Mouse (Mus musculus) midbrain, postnatal 0 days (tissue): ENCODE measurements at regions not wholly inside any gene's neighbourhood (a gene's known extent, or its start where the extent isn't known, plus 50 kb on each side); places are given as distances from the start of the nearest gene placed in this dataset.

Experiments
- ATAC-seq: fragments of 200-750 bp; cut with Nextera tagmentation; 2 replicates; pipeline ENCODE4 v1.8.0; 2017; ENCODE audit warnings: moderate number of reproducible peaks, mild to moderate bottlenecking, moderate TSS enrichment, moderate library complexity; ENCODE audit not compliant: low FRiP score
- DNase-seq: peaks from one replicate; pipeline ENCODE4 v3.0.0-alpha.2; 2015; ENCODE audit warnings: low spot score
- H3K27ac ChIP-seq: fragments of 300-500 bp; sonication (generic); 2 replicates; pipeline ENCODE4 v1.5.1; 2014; ENCODE audit warnings: low read depth, mild to moderate bottlenecking, low read length, mixed read lengths
- H3K27me3 ChIP-seq: fragments of 300-500 bp; sonication (generic); 2 replicates; pipeline ENCODE4 v1.6.1; 2014; ENCODE audit warnings: low read length, control low read depth, mixed read lengths; ENCODE audit not compliant: insufficient read depth
- H3K36me3 ChIP-seq: fragments of 300-500 bp; sonication (generic); 2 replicates; pipeline ENCODE4 v1.6.1; 2014; ENCODE audit warnings: low read length, control low read depth, mixed read lengths; ENCODE audit not compliant: insufficient read depth
- H3K4me1 ChIP-seq: fragments of 300-500 bp; sonication (generic); 2 replicates; pipeline ENCODE4 v1.6.1; 2014; ENCODE audit warnings: mild to moderate bottlenecking, control low read depth, antibody characterized with exemption, low read length, mixed read lengths; ENCODE audit not compliant: insufficient read depth
- H3K4me2 ChIP-seq: fragments of 300-500 bp; sonication (generic); 2 replicates; pipeline ENCODE4 v1.6.1; 2014; ENCODE audit warnings: low read depth, mild to moderate bottlenecking, low read length, mixed read lengths; ENCODE audit not compliant: poor library complexity, severe bottlenecking
- H3K4me3 ChIP-seq: fragments of 300-500 bp; sonication (generic); 2 replicates; pipeline ENCODE4 v1.5.1; 2014; ENCODE audit warnings: low read depth, mild to moderate bottlenecking, low read length, moderate library complexity
- H3K9ac ChIP-seq: fragments of 300-500 bp; sonication (generic); replicated peaks from 2 replicates; pipeline ENCODE4 v1.6.1; 2014; ENCODE audit warnings: mild to moderate bottlenecking, low read length, moderate library complexity, mixed read lengths; ENCODE audit not compliant: poor library complexity, severe bottlenecking
- H3K9me3 ChIP-seq: fragments of 300-500 bp; sonication (generic); 2 replicates; pipeline ENCODE4 v1.6.1; 2016; ENCODE audit warnings: low read length, control low read depth
- CTCF ChIP-seq: IDR thresholded peaks from 2 replicates; pipeline ENCODE4 v1.5.1; 2016; ENCODE audit warnings: antibody characterized with exemption, mild to moderate bottlenecking
- WGBS: fragments of 180-500 bp; shearing (Covaris S2); extraction: QIAGEN DNeasy Blood & Tissue Kit; methylation state at CpG from one replicate; pipeline ENCODE4 v1.1.7; 2014; 5-methylcytosine and 5-hydroxymethylcytosine counted together

DNA sequence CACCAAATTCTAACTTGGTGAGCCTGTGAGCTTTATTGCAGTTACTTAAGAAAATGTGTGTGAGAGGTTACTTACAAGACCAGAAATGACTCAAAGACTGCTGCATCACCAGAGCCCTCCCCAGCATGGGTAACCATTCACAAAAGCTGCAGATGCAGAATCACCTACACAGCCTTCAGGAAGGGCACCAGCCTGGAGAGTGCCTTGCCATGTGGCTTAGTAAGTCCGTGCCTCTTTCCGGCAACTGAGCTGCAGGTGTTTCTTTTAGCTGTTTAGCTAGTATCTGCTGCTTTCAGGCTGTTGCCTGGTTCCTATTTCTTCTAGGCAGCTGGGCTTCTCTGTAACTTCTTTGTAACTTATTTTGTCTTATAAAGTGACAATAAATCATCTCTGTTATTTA lies 213.2 kb upstream of the Stxbp6 start:
- H3K4me2 ChIP-seq = no peak overlapping the region
- H3K27me3 ChIP-seq = no peaks in the 10 kb centered on the region
- WGBS = 67% methylated on average over 2 of the region's 2 CpGs
- no peak for ATAC-seq
- no peak overlapping the region for H3K4me3 ChIP-seq
- no peaks in the 10 kb centered on the region for H3K9me3 ChIP-seq
- H3K27ac ChIP-seq = no peak overlapping the region
- no peak for DNase-seq
- no peaks in the 10 kb centered on the region for H3K4me1 ChIP-seq
- no peak for TF ChIP-seq CTCF
- no peaks in the 10 kb centered on the region for H3K36me3 ChIP-seq
- no peak overlapping the region for H3K9ac ChIP-seq

GRCm38 (mm10) chr12:45256309-45256708 lies 181.8 kb upstream of the Stxbp6 start:
- no peak overlapping the region for H3K4me2 ChIP-seq
- WGBS = 94% methylated on average over 5 of the region's 5 CpGs
- no peak overlapping the region for H3K4me3 ChIP-seq
- H3K27ac ChIP-seq = no peak overlapping the region
- DNase-seq (no peak), ATAC-seq (no peak)
- H3K36me3 ChIP-seq = no peaks in the 10 kb centered on the region
- no peaks in the 10 kb centered on the region for H3K4me1 ChIP-seq
- no peak overlapping the region for H3K9ac ChIP-seq
- TF ChIP-seq CTCF = no peak
- H3K9me3 ChIP-seq = no peaks in the 10 kb centered on the region
- H3K27me3 ChIP-seq = no peaks in the 10 kb centered on the region

DNA sequence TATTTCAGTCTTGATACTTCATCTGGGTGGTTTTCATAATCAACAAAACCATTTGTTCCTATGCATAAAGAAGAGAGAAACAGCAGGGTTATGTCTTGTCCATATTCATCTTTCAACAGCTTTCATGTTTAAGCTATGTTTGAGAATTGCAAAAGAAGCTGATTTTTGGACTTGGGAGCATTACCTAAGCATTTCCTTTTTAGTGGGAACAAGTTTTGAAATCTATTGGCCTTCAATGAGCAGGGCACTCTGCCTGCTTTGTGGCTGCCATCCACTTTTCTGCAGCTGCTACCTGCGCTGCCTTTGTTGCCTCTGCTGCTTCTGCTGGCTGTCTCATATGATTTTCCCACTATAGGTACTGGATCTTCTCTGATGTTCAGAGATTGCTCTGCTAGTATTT lies 136.6 kb upstream of the Stxbp6 start:
- 96% methylated on average over 1 of the region's 1 CpGs for WGBS
- no peak overlapping the region for H3K27ac ChIP-seq

DNA sequence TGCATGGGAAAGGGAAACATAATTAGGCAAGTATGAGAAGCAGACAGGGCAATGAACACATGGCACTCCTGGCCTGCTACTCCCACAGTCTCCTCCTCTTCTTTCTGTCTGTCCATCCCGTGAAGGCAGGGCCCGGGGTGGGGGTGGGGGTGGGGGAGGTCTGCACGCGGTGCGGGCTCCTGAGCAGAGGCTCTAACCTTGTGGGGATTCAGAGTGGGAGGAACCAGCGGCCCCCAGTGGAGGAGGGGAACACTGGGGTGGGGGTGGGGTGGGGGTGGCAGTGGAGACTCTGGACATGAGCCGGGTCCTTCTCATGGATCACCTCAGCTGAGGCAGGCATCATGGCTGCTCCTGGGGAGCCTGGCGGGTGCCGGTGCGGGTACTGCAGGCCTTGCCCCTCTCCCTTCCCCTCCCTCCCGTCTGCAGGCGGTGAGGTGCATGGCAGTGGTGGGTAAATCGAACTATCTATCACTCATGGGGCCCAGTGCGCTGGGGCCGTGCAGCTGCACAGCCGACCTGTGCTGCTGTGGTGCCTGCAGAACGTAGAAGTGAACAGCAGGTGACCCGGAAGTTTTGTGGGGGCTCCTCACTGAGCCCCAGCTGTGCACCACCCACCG lies 120.9 kb upstream of the Stxbp6 start:
- no peak overlapping the region for H3K9ac ChIP-seq
- no peak for TF ChIP-seq CTCF
- no peak overlapping the region for H3K27ac ChIP-seq
- H3K9me3 ChIP-seq = no peaks in the 10 kb centered on the region
- H3K27me3 ChIP-seq = no peaks in the 10 kb centered on the region
- 66% methylated on average over 14 of the region's 19 CpGs for WGBS
- no peaks in the 10 kb centered on the region for H3K4me1 ChIP-seq
- ATAC-seq = no peak
- H3K4me2 ChIP-seq = no peak overlapping the region
- H3K4me3 ChIP-seq = no peak overlapping the region
- DNase-seq = no peak
- H3K36me3 ChIP-seq = no peaks in the 10 kb centered on the region

More for the DNA sequence above, 136.6 kb upstream of the Stxbp6 start:
- no peak for TF ChIP-seq CTCF
- DNase-seq (no peak), ATAC-seq (no peak)
- Histone ChIP-seq H3K4me3 (no peak overlapping the region), H3K9me3 (no peaks in the 10 kb centered on the region), H3K27me3 (no peaks in the 10 kb centered on the region), H3K4me1 (no peaks in the 10 kb centered on the region), H3K9ac (no peak overlapping the region), H3K4me2 (no peak overlapping the region), H3K36me3 (no peaks in the 10 kb centered on the region)

- H3K4me1 ChIP-seq = no peaks in the 10 kb centered on the region
- TF ChIP-seq CTCF = peak; percentile 88
- no peak overlapping the region for H3K4me2 ChIP-seq
- no peak overlapping the region for H3K9ac ChIP-seq
- ATAC-seq (no peak), DNase-seq (peak; percentile 91)
- whole genome bisulfite sequencing = 16% methylated on average over 6 of the region's 6 CpGs
- H3K27ac ChIP-seq = no peak overlapping the region
- H3K4me3 ChIP-seq = no peak overlapping the region
- H3K9me3 ChIP-seq = no peaks in the 10 kb centered on the region
- H3K36me3 ChIP-seq = no peaks in the 10 kb centered on the region
- H3K27me3 ChIP-seq = no peaks in the 10 kb centered on the region
Observed at GRCm38 (mm10) chr12:45187149-45187548, 112.6 kb upstream of the Stxbp6 start.

- H3K4me1 ChIP-seq = no peaks in the 10 kb centered on the region
- ATAC-seq (no peak), DNase-seq (no peak)
- H3K4me3 ChIP-seq = no peak overlapping the region
- no peak overlapping the region for H3K4me2 ChIP-seq
- no peaks in the 10 kb centered on the region for H3K36me3 ChIP-seq
- 80% methylated on average over 3 of the region's 3 CpGs for WGBS
- H3K27ac ChIP-seq = no peak overlapping the region
- no peak for TF ChIP-seq CTCF
- H3K9ac ChIP-seq = no peak overlapping the region
- no peaks in the 10 kb centered on the region for H3K27me3 ChIP-seq
- H3K9me3 ChIP-seq = no peaks in the 10 kb centered on the region
Observed at GRCm38 (mm10) chr12:45184510-45184909, 110.0 kb upstream of the Stxbp6 start.
